8 mouse cellular contexts compared by ENCODE assay signal in genomic region chr11:97700003-97700745, GRCm38 (mm10). TPM values are rescaled to one million over a fixed set of nuclear protein-coding genes. Genes with fewer than 3 reads are reported as not detected.
DNase-seq lines count a peak whose midpoint lies in the region; ATAC-seq and TF ChIP-seq lines count a peak whose summit lies in the region.

Gene Pcgf2 (minus strand): TSS chr11:97700497.

- peaks cover 5% of the 10 kb centered on the region for H3K4me1 ChIP-seq in embryonic fibroblast, embryonic 13.5 days (ENCODE audit: control insufficient read depth, insufficient read depth, low read length)
- H3K4me1 ChIP-seq in heart, embryonic 13.5 days, result peaks cover 61% of the 10 kb centered on the region
- peaks cover 35% of the 10 kb centered on the region for H3K4me1 ChIP-seq in kidney, postnatal 0 days (replicated peaks; ENCODE audit: insufficient read depth, low read length)
- H3K4me1 ChIP-seq in liver, embryonic 14.5 days (replicated peaks; ENCODE audit: control insufficient read depth in 2 of 2, insufficient read depth in 2 of 2, low read length in 1 of 2), result peaks cover 3 to 20% of the 10 kb centered on the region in 2 experiments; a peak in 2 of 4 replicates
- H3K4me1 ChIP-seq in neural tube, embryonic 13.5 days (replicated peaks), result peaks cover 63% of the 10 kb centered on the region

- peaks cover 11% of the 10 kb centered on the region for H3K36me3 ChIP-seq in heart, embryonic 13.5 days
- H3K36me3 ChIP-seq in kidney, postnatal 0 days (ENCODE audit: insufficient read depth, low read length), result no peaks in the 10 kb centered on the region
- H3K36me3 ChIP-seq in liver, embryonic 14.5 days (replicated peaks; ENCODE audit: control insufficient read depth, insufficient read depth, low read depth), result no peaks in the 10 kb centered on the region
- H3K36me3 ChIP-seq in neural tube, embryonic 13.5 days, result no peaks in the 10 kb centered on the region

- TF ChIP-seq POLR2A in embryonic fibroblast, embryonic 13.5 days (IDR thresholded peaks at IDR 0.05; ENCODE audit: low read depth, low read length), result peak; percentile 63

- H3K27ac ChIP-seq in embryonic fibroblast, embryonic 13.5 days (ENCODE audit: insufficient read depth, low read length), result peak within 1 kb of the TSS; percentile 98
- H3K27ac ChIP-seq in heart, embryonic 13.5 days (replicated peaks), result peak within 1 kb of the TSS; percentile 99
- peak within 1 kb of the TSS; percentile 98 for H3K27ac ChIP-seq in kidney, postnatal 0 days
- no peak within 1 kb of the TSS for H3K27ac ChIP-seq in liver, embryonic 14.5 days
- H3K27ac ChIP-seq in neural tube, embryonic 13.5 days (replicated peaks), result peak within 1 kb of the TSS; percentile 99

- under 1% methylated on average over 85 of the region's 85 CpGs for WGBS in heart, embryonic 13.5 days
- under 1% methylated on average over 85 of the region's 85 CpGs for WGBS in kidney, postnatal 0 days
- WGBS in liver, embryonic 14.5 days (ENCODE audit: insufficient replicate concordance), result under 1% methylated on average over 76 of the region's 85 CpGs
- WGBS in neural tube, embryonic 13.5 days, result under 1% methylated on average over 81 of the region's 85 CpGs

- H3K4me3 ChIP-seq in embryonic fibroblast, embryonic 13.5 days (ENCODE audit: insufficient read depth, low read length), result peak within 1 kb of the TSS; percentile 78
- peak within 1 kb of the TSS; percentile 96 for H3K4me3 ChIP-seq in heart, embryonic 13.5 days
- H3K4me3 ChIP-seq in kidney, postnatal 0 days (replicated peaks; ENCODE audit: low read depth, low read length), result peak within 1 kb of the TSS; percentile 93
- H3K4me3 ChIP-seq in liver, embryonic 14.5 days (ENCODE audit: insufficient read depth in 1 of 2, low read depth in 2 of 2, low read length in 2 of 2), result peak within 1 kb of the TSS; percentile 49 to 57
- peak within 1 kb of the TSS; percentile 82 for H3K4me3 ChIP-seq in neural tube, embryonic 13.5 days

- no peak for TF ChIP-seq EP300 in liver, embryonic 14.5 days (IDR thresholded peaks at IDR 0.05; ENCODE audit: low read depth)

- H3K4me2 ChIP-seq in heart, embryonic 13.5 days, result peak within 1 kb of the TSS; percentile 97
- peak within 1 kb of the TSS; percentile 93 for H3K4me2 ChIP-seq in kidney, postnatal 0 days (ENCODE audit: low read length)
- peak within 1 kb of the TSS; percentile 76 for H3K4me2 ChIP-seq in liver, embryonic 14.5 days (ENCODE audit: low read depth)
- peak within 1 kb of the TSS; percentile 91 for H3K4me2 ChIP-seq in neural tube, embryonic 13.5 days

- H3K27me3 ChIP-seq in heart, embryonic 13.5 days (replicated peaks), result no peaks in the 10 kb centered on the region
- H3K27me3 ChIP-seq in kidney, postnatal 0 days (ENCODE audit: insufficient read depth, low read length), result no peaks in the 10 kb centered on the region
- peaks cover 44% of the 10 kb centered on the region for H3K27me3 ChIP-seq in liver, embryonic 14.5 days (ENCODE audit: control insufficient read depth, insufficient read depth, low read length)
- no peaks in the 10 kb centered on the region for H3K27me3 ChIP-seq in neural tube, embryonic 13.5 days

- no peaks in the 10 kb centered on the region for H3K9me3 ChIP-seq in heart, embryonic 13.5 days
- H3K9me3 ChIP-seq in kidney, postnatal 0 days (replicated peaks; ENCODE audit: low read length), result no peaks in the 10 kb centered on the region
- no peaks in the 10 kb centered on the region for H3K9me3 ChIP-seq in liver, embryonic 14.5 days (ENCODE audit: control insufficient read depth, low read length)
- H3K9me3 ChIP-seq in neural tube, embryonic 13.5 days, result no peaks in the 10 kb centered on the region

- DNase-seq in A20 (ENCODE audit: low read depth, low spot score), result peak; percentile 86
- peak; percentile 90 for DNase-seq in adrenal gland, postnatal 14 days
- DNase-seq in kidney, postnatal 0 days (ENCODE audit: low spot score), result peak; percentile 87
- no peak for DNase-seq in liver, embryonic 14.5 days (ENCODE audit: low read depth in 3 of 3, low spot score in 3 of 3)
- peak; percentile 50 for DNase-seq in thymus, postnatal 14 days

- ATAC-seq in heart, embryonic 13.5 days (ENCODE audit: extremely low read depth, insufficient number of reproducible peaks, low FRiP score, low TSS enrichment), result no peak
- ATAC-seq in kidney, postnatal 0 days (replicated peaks; ENCODE audit: low FRiP score, low read depth), result 0 out of 2 replicates have a peak, but pooled peaks have one; percentile 3
- ATAC-seq in liver, embryonic 14.5 days (ENCODE audit: insufficient read depth), result no peak
- peak; percentile 13 for ATAC-seq in neural tube, embryonic 13.5 days (ENCODE audit: low read depth)

- peak within 1 kb of the TSS; percentile 98 for H3K9ac ChIP-seq in heart, embryonic 13.5 days
- H3K9ac ChIP-seq in kidney, postnatal 0 days (ENCODE audit: low read depth, low read length), result peak within 1 kb of the TSS; percentile 93
- H3K9ac ChIP-seq in liver, embryonic 14.5 days (replicated peaks), result no peak within 1 kb of the TSS
- H3K9ac ChIP-seq in neural tube, embryonic 13.5 days, result peak within 1 kb of the TSS; percentile 97

- no peak for TF ChIP-seq CTCF in embryonic fibroblast, embryonic 13.5 days (IDR thresholded peaks at IDR 0.05; ENCODE audit: borderline replicate concordance, insufficient read depth, low read length)
- TF ChIP-seq CTCF in kidney, postnatal 0 days (IDR thresholded peaks at IDR 0.05; ENCODE audit: low read depth), result no peak
- TF ChIP-seq CTCF in liver, embryonic 14.5 days (IDR thresholded peaks at IDR 0.05; ENCODE audit: low read depth), result no peak

RNA-seq across cellular contexts. Expression of gene Pcgf2, which starts in this region (rescaled TPM):
- total RNA-seq in adrenal gland, postnatal 14 days (2021), result 28.1 and 32.6 TPM in 2 replicates
- polyA plus RNA-seq in embryonic fibroblast, embryonic 13.5 days (2011; ENCODE audit: insufficient read length, low read depth, missing spikeins), result 42.3 and 54.0 TPM in 2 replicates
- 10.5 and 11.0 TPM in 2 replicates for polyA plus RNA-seq in heart, embryonic 13.5 days (2015; fragmentation: Nextera tagmentation; extraction: Ambion mirVana)
- polyA plus RNA-seq in kidney, postnatal 0 days (2015; fragmentation: Nextera tagmentation; extraction: Ambion mirVana), result 10.4 and 11.4 TPM in 2 replicates
- polyA plus RNA-seq in liver, embryonic 14.5 days (2012; rRNA removed), result 4.4 and 4.9 TPM in 2 replicates
- polyA plus RNA-seq in liver, embryonic 14.5 days (2014; fragmentation: Nextera tagmentation; extraction: Ambion mirVana), result 1.5 and 1.8 TPM in 2 replicates
- 20.4 and 22.6 TPM in 2 replicates for polyA plus RNA-seq in neural tube, embryonic 13.5 days (2015; fragmentation: Nextera tagmentation; extraction: Ambion mirVana)

Comparison
In these comparisons a context has a peak if more than half of its experiments do, and no peak if none do; other contexts are left out.
1. DNase-seq: peak in A20 (single experiment), adrenal gland, postnatal 14 days (single experiment), kidney, postnatal 0 days (single experiment) and thymus, postnatal 14 days (single experiment); none in liver, embryonic 14.5 days (0 of 3).
2. ATAC-seq: peak in kidney, postnatal 0 days (single experiment) and neural tube, embryonic 13.5 days (single experiment); none in heart, embryonic 13.5 days (single experiment) and liver, embryonic 14.5 days (single experiment).
3. Peak in every context shown above with its lines, with median percentiles within 50 percentile points of each other: H3K4me3 ChIP-seq and H3K4me2 ChIP-seq.